Mouse (Mus musculus) heart, adult 18-20 months (tissue): ENCODE data around the gene Pgls. TPM values are rescaled to one million over a fixed set of nuclear protein-coding genes. Genes with fewer than 3 reads are reported as not detected.

Source experiments
- DNase-seq, 2 experiments: peaks; one replicate each; pipeline ENCODE4 v3.0.0; 2021 to 2022; ENCODE audit warnings: mixed read lengths in 1 of 2
- long read RNA-seq, 2 experiments: library from polyadenylated mRNA; stranded (forward); transcript quantifications; one replicate each; pipeline ENCODE4 v2.0.0; 2021
- total RNA-seq, 2 experiments: library from RNA; stranded (reverse); gene quantifications; 2 replicates each; pipeline ENCODE4 v1.2.3; 2021

Gene Pgls
- total RNA-seq = 10 to 100 TPM; 66.5 to 72.2 TPM
- long read RNA-seq, experiment 1, transcript Pgls-201 (5 exons, 893 nt) = major isoform, 63 of 69 reads
- long read RNA-seq, experiment 1, partial matches to known transcripts = 2 of 69 reads
- long read RNA-seq, experiment 1, other reads (novel, unspliced or antisense) = 2 of 69 reads
- long read RNA-seq, experiment 2, transcript Pgls-201 (5 exons, 893 nt) = major isoform, 42 of 49 reads
- long read RNA-seq, experiment 2, partial matches to known transcripts = 4 of 49 reads
- long read RNA-seq, experiment 2, other reads (novel, unspliced or antisense) = 1 of 49 reads

- DNase-seq = peak; percentile 96 to 97
These were observed at the start of gene Pgls for GRCm38 (mm10) chr8:71591471-71592373. Gene Pgls (plus strand): TSS chr8:71592176.

- DNase-seq = peak; percentile 98 to 99
These were observed 49.2 kb upstream of the Pgls start, which contains the start of gene Mvb12a for GRCm38 (mm10) chr8:71542632-71543343. Gene Mvb12a (plus strand): TSS chr8:71542922.

- DNase-seq = no peak
These were observed 48.2 kb upstream of the Pgls start for GRCm38 (mm10) chr8:71543755-71544154.

GRCm38 (mm10) chr8:71545053-71545452 is 46.9 kb upstream of the Pgls start:
- no peak for DNase-seq

- DNase-seq = no peak
These were observed 44.4 kb upstream of the Pgls start for GRCm38 (mm10) chr8:71547590-71547989.

GRCm38 (mm10) chr8:71550754-71551153 is 41.2 kb upstream of the Pgls start:
- DNase-seq = no peak

- DNase-seq = no peak
These were observed 39.2 kb upstream of the Pgls start for GRCm38 (mm10) chr8:71552770-71553169.

- DNase-seq = no peak
These were observed 38.0 kb upstream of the Pgls start for GRCm38 (mm10) chr8:71554001-71554400.

GRCm38 (mm10) chr8:71554644-71555043 is 37.3 kb upstream of the Pgls start:
- DNase-seq = no peak

GRCm38 (mm10) chr8:71558071-71558957 is 33.7 kb upstream of the Pgls start, which contains the start of gene Tmem221:
Gene Tmem221 (minus strand): TSS chr8:71558871.
- DNase-seq = no peak

GRCm38 (mm10) chr8:71558958-71559690 is 32.9 kb upstream of the Pgls start:
- DNase-seq = peak; percentile 70 to 75

GRCm38 (mm10) chr8:71560071-71560470 is 31.9 kb upstream of the Pgls start:
- no peak for DNase-seq

GRCm38 (mm10) chr8:71560765-71561164 is 31.2 kb upstream of the Pgls start:
- DNase-seq = no peak

- peak; percentile 50 to 83 for DNase-seq
These were observed 30.6 kb upstream of the Pgls start for GRCm38 (mm10) chr8:71561401-71561800.

GRCm38 (mm10) chr8:71562751-71563150 is 29.2 kb upstream of the Pgls start:
- peak; percentile 85 to 90 for DNase-seq

- no peak for DNase-seq
These were observed 28.0 kb upstream of the Pgls start for GRCm38 (mm10) chr8:71563992-71564391.

- no peak for DNase-seq
These were observed 25.5 kb upstream of the Pgls start, which contains the start of gene Nxnl1 for GRCm38 (mm10) chr8:71566501-71566900. Gene Nxnl1 (minus strand): TSS chr8:71566601.

- DNase-seq = peak in 1 of 2 experiments; percentile 31
These were observed 24.4 kb upstream of the Pgls start for GRCm38 (mm10) chr8:71567587-71567986.

- peak; percentile 89 to 91 for DNase-seq
These were observed 23.5 kb upstream of the Pgls start, which contains the start of gene Slc27a1 for GRCm38 (mm10) chr8:71568387-71568937. Gene Slc27a1 (plus strand): TSS chr8:71568882.

GRCm38 (mm10) chr8:71568941-71569340 is 23.0 kb upstream of the Pgls start:
- DNase-seq = no peak
